Mouse (Mus musculus) layer of hippocampus, postnatal 25 days (tissue): ENCODE data around the gene Ccs. TPM values are rescaled to one million over a fixed set of nuclear protein-coding genes. Genes with fewer than 3 reads are reported as not detected.
"Not testable (repeated sequence)": the region's sequence is repeated elsewhere in the genome, so short reads cannot be mapped to it uniquely, and the experiment has no call there.

Experiments
- DNase-seq, 2 experiments: peaks; one replicate each; pipeline ENCODE4 v3.0.0; 2022; ENCODE audit warnings: mixed read lengths in 2 of 2, low spot score in 1 of 2; ENCODE audit errors: extremely low spot score in 1 of 2
- total RNA-seq, 2 experiments: library from RNA; stranded (reverse); gene quantifications; 2 replicates each; pipeline ENCODE4 v1.2.3; 2021

The Ccs gene
- total RNA-seq, 2 experiments from 2014 or later: 30.6 to 37.8 TPM

DNA sequence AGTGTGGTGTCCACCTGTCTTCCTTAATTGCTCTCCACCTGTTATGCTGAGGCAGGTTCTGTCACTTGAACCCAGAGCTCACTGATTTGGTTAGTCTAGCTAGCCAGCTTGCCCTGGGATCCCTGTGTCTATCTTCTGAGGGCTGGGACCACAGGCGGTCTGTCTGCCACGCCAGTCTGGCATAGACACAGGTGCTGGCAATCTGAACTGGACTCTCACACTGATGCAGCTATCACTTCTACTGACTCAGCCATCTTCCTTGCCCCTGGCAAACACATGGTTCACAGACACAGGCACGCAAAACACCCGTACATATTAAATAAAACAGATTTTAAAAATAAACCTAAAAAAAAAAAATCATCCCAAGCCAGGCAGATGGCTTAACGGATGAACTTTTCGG lies 2.1 kb downstream of the Ccs start:
- DNase-seq: no peak

DNA sequence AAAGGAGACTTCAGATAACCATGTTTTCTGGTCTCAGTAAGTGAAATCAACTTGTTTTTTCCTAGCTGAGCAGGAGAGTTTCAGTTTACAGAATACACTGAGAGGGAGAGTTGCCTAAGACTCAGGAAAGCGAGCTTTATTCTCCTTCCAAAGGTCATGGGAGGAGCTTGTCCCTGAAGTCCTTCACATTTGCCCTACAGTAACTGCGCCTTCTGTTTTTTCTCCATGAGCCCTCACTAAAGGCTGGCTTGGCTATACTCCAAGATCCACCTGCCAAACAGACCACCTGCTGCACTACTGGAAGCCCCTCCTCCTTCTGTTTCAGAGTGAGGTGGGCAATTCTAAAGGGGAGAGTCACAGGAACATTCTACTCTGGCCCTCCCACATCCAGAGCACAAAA lies 3.0 kb downstream of the Ccs start:
- DNase-seq: no peak

DNA sequence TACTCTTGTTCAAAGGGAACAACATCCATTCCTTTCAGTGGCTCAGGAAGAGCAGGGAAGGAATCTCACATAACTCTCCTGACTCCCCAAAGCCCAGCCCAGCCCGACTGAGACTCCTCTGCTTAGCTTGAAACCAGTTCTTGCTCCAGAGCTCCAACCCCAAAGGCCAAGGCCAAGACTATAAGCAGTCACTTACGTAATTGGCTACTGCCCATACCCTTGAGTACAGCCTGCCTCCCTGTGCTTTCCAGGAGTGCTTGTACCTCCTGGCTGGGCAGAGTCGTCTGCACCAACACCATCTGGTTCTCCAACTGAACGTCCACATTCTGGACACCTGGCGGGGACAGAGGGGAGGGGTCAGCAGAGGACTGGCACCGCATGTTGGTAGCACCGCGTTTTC lies 5.2 kb downstream of the Ccs start:
- no peak for DNase-seq

DNA sequence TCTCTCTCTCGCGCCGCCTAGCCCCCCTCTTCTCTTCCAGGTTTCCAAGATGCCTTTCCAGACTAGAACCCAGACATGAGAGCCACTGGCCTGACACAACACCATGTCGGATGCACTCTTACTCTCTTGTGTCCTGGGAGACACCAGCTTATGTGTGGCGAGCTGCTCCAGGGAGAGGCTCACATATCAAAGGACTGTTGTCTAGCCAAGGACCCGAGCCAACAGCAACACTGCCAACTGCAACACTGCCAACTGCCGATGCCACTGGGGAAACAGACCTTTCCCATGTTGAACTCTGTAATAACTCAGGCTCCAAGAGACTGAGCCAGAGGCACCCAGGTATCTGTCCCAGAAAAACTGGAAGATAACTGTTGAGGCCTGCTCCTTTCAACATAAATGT lies 10.0 kb downstream of the Ccs start:
- peak in 1 of 2 experiments; percentile 55 for DNase-seq

DNA sequence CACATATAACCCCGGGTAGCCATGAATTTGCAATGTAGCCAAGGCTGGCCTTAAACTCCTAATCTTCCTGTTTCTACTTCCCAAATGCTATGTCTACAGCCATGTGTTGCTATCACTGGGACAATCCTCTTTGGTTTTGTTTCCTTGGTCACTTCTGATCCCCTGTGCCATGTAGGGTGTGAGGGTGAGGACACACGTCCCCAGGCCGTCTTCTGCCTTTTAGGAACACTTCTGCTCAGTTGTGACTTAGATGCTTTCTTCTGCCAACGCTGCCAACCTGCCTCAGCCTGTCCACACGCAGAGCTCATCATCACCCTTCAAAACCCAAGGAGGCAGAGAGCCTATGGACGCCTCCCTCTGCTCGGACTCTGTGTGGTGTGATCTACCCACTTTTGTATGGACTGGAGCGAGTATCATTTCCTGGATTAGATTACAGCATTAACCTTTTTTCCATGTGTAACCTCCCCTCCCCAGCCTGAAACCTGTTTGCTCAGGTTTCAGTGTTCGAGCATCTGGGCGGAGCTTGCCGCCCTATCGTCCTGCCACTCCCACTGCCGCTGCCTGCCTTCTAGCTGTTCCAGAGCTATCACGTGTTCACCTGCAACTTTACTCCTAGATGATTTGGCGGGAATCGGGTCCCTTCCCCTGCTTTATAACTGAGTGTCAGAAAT lies 10.6 kb downstream of the Ccs start:
- no peak for DNase-seq

DNA sequence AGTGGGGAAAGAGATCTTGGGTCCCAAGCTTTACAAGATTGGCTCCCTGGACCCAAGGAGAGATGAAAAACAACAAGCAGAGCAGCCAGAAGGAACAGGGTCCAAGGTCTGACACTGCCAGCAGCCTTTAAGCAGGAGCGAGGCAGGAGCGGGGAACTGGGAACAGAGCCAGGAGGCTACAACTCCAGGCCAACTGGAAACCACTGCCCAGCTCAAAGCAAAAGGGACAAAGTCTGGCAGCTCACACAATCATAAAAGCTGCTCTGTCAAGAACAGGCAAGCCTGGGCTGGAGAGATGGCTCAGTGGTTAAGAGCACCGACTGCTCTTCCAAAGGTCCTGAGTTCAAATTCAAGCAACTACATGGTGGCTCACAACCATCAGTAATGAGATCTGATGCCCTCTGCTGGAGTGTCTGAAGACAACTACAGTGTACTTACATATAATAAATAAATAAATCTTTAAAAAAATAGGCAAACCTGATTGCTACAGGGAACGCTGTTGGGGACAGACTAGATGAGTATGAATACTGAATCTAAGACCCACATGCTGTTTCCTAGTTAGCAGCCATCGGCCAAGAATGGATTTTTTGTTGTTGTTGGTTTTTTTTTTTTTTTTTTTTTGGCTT lies 18.3 kb downstream of the Ccs start:
- DNase-seq: peak; percentile 28 to 62

DNA sequence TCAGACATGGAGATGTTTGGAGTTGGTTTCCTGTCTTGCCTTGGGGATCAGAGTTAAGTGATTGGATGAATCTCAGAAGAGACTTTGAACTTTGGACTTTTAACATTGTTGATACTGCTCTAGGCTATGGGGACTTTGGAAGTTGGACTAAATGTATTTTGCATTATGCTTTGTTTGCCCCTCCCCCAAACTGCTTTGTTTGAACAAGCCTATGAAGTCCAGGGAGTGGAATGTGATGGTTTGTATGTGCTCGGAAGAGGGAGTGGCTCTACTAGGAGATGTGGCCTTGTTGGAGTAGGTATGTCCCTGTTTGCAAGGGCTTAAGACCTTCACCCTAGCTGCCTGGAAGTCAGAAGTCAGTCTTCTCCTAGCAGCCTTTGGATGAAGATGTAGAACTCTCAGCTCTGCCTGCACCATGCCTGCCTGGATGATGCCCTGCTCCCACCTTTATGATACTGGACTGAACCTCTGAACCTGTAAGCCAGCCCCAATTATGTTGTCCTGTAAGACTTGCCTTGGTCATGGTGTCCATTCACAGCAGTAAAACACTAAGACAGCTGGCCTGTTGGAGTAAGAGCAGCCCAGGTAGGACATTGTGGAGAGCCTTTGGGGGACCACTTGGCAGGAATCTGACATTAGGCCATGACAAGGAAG lies 21.8 kb downstream of the Ccs start:
- DNase-seq: no peak

DNA sequence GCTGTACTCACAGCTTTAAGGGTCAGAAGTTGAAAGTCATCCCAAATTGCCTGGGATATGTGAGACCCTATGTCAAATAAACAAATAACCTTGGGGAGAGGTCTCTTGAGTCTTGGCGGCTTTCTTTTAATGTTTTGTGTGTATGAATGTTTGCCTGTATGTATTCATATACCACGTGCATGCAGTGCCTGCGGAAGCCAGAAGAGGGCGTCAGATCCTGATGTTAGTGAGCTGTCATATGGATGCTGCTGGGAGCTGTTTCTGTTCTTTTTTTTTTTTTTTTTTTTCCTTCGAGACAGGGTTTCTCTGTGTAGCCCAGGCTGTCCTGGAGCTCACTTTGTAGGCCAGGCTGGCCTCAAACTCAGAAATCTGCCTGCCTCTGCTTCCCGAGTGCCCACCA lies 26.1 kb downstream of the Ccs start:
- DNase-seq: no peak

DNA sequence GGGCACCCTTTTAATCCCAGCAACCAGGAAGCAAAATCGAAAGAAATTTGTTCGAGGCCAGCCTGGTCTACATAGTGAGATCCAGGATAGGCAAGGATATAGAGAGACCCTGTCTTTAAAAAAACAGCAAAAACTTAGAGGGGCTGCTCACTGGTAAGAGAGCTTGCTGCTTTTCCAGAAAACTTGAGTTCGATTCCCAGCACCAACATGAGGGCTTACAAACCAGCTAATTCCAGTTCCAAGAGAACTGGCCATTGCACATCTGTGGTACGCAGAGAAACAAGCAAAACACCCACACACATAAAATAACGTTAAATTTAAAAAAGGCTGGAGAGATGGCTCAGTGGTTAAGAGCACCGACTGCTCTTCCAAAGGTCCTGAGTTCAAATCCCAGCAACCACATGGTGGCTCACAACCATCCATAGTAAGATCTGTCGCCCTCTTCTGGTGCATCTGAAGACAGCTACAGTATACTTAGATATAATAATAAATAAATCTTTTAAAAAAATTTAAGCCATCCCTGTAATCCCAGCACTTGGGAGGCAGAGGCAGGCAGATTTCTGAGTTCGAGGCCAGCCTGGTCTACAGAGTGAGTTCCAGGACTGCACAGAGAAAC lies 26.7 kb downstream of the Ccs start:
- not testable (repeated sequence) for DNase-seq

DNA sequence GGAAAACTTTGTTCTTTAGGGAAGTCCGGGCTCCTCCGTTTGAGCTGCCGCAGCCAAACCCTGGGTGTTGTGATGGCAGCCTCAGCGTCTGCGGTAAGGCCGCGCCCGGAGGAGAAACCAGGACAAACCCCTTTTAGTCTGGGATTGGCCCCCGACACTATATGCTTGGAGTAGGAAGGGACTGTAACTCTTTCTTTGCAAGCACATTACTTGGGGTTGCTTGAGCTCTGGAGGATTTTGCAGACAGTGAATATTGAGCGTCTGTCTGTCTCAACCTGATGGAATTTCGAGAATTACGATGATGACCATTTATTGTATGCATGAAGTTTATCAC lies 27.3 kb downstream of the Ccs start:
- DNase-seq: no peak

DNA sequence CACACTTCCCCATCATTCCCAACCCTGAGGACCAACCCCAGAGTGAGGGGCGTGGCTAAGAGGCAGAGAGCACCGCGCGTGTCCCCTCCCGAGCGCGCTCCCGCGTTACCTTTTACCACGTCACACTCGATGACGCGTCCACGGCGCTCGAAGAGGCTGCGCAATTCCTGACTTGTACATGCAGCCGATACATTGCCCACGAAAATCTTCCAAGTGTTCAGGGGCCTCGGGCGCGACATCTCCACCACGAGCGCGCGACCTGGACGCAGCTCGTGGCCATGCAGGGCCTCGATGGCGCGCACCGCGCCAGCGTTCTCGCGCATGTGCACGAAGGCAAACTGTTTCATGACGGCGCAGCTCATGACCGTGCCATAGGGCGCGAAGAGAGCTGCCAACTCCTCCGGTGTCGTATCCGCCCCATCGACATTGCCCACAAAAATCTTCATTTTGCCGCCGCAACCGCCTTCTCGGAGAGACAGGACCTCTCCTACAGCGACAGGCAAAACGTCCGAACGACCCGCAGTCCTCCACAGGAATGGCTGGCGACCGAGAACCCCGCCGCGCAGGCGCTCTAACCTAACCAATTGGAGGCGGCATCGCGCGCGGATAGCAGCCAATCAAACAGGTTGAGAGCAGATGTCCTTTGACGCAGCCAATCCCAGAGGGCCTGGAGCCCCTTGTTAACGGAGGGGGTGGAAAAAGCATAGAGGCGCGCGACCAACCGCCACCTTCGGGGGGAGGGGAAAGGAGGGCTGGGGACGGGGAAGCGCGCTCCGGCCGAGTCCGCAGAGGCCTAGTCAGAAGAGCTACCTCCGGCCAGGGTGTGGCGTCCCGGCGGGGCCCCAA lies 27.8 kb downstream of the Ccs start, which contains the start of the genes Gm21992 and Rbm14:
Gene Gm21992, minus strand, starts transcription at position 550 of the 846 bp plus-strand sequence.
Gene Rbm14, minus strand, starts transcription at position 572 of the 846 bp plus-strand sequence.
- DNase-seq: peak; percentile 91 to 98

DNA sequence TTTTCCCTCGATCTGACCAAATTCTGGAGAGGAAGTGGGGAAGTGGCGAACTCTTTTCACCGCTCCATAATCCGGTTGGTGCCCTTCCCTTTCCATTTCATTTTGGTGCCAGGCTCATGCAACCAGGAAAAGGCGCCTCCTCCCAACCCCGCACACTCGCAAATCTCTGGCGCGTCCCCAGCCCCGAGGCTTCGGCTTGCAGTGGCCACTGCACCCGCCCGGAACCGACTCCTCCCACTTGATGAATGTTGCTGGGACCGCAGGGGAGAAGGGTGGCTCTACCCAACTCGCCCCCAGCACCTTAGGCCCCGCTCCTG lies 28.4 kb downstream of the Ccs start:
- peak in 1 of 2 experiments; percentile 45 for DNase-seq

DNA sequence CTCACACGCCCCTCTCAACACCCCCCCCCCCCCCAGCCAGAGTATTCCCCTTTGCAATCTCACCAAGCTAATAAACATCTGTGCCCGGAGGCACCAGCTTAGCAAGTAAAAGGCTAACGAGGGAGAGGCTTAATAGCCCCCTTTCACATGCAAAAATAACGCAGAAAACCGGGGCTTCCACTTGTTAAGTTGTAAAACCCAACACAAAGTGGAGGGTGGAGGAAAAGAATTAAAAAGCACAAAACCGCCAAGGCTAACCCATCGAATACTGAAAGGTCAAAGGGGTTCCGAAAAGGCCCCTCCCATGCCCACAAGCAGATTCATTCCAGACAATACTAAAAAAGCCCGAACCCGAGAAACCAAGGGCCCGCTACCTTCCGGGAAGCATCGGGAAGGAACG lies 28.8 kb downstream of the Ccs start:
- DNase-seq: no peak

DNA sequence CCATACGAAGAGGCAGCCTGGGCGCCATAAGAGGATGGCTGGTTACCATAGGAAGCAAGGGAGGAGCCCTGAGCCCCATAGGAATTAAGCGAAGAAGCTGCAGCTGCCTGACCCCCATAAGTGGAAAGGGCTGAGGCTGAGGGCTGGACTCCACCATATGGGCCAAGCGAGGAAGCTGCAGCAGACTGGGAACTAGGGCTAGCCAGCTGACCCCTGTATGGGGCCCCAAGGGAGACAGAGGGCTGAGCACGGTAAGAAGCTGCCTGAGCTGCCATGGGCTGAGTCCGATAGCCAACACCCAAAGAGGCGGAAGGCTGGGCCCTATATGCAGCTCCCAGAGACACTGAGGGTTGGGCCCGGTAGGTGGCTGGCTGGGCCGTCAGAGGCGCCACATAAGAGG lies 35.8 kb downstream of the Ccs start:
- DNase-seq: no peak

DNA sequence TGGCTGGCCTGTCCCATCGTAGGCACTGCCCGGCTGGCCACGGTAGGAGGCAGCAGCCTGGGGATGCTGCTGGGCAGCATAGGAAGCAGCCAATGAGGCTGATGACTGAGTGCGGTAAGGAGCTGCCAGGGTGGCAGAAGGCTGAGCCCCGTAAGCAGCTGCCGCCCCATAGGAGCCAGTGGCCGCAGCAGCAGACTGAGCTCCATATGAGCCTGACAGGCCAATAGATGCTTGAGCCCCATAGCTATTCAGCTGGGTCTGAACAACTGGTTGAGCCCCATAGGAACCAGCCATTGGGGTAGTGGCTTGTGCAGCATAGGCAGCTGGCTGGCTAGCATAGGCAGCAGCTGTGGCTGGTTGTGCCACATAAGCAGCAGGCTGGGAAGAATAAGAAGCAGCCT lies 36.4 kb downstream of the Ccs start:
- no peak for DNase-seq

DNA sequence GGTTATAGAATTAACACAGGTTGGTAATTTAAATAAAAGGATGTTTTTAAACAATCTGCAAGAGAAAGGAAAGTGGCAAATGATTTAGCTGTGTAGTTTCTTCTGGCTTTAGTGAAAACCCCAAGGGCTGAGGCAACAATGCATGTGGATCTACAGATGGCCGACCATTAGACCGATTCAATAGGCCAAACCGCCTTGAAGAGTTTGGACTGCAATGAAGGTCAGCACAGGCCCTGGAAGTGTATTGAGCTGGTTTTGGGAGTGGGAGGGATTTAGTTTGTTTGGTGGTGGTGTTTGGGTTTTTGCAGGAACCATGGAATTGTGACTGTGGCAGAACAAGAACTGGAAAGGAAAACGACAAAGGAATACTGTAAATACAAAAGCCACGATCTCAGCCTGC lies 40.0 kb downstream of the Ccs start:
- no peak for DNase-seq

DNA sequence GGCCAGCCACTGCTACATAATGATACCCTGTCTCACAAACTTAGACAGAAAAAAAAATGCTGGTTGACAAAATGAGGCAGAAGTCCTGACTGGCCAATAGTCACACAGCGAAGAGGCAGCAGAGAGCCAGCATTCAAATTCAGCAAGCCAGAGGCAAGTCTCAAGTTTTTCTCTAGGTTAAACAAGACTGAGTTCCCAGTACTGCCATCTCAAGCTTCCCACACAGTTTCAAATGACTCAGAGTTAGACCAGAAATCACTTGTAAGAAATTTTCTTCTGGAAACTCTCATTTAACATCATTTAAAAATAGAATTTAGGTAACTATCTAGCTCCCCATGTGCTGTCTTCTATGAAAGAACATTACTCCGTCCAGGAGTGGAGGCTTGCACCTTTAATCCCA lies 41.3 kb downstream of the Ccs start:
- DNase-seq: no peak

DNA sequence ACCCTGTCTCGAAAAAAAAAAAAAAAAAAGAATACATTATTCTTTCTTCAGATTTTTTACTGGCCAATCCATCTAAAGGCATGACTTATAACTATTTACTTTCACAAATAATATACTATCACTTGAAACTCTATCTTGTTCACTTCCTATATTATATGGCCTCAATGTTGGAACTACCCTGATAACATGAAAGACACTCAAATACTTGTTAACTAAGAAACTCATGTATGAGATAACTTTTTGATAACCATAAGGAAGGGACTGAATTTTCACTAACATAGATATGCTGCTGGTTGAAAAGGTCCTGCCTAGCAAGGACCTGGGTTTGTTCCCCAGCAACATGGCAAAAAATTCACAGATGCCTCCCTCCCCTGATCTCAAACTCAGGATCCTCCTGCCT lies 43.2 kb downstream of the Ccs start:
- DNase-seq: no peak

DNA sequence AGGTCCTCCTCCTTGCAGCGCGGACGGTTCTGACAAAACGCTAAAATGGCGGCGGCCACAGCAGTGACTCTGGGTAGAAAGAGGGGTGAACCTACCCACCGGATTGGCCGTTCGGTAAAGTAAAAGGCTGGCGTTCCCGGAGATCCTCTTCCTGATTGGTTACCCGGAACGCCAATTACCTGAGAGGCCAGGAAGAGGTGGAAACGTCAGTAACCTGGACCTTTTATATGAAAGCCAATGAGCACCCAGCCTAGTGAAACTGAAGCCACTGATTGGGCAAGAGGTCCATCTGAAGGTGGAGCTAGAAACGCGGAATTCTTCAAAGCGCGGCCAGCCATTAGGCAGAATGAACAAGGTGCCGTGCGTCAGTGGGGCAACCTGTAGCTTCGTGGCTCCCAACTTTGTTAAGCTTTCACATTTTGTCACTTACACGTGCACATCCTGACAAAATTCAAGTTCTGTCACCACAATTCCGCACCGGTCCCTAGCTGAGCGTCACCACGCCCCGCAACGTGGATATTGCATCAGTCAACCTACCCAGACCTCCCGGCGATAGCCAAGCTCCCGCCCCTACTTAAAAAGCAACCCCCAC lies 45.2 kb downstream of the Ccs start, which contains the start of gene Rbm4:
Gene Rbm4, minus strand, starts transcription at position 71 of the 592 bp plus-strand sequence.
- DNase-seq: peak; percentile 78 to 93

DNA sequence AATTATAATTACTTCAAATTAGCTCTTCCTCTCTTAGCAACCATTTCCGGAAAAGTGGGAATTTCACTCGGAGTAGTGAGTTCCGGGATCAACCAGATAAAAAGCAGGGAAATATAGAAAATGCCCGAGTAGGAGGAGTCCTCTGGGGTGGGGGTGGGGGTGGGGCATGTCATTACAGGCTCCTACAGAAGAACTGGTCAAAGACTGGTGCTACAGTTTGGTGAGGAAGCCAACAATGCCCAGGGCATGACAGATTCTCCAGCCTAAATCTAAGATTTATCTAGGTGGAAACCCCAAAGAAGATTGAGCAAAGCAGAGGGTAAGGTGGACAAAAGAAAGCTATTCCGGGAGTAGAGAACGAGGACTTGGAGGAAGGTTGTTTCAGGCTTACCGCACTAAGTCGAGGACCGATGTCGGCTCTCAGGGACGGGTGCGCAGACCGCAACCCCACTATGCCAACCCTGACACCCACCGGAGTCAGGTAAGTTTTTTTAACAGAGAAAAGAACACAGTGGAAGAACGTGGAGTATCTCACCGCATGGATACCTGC lies 45.8 kb downstream of the Ccs start:
- DNase-seq: no peak
